Mouse (Mus musculus) liver, postnatal 0 days (tissue): ENCODE results near the gene Ccr8. TPM values are rescaled to one million over a fixed set of nuclear protein-coding genes. Genes with fewer than 3 reads are reported as not detected.

Source experiments
- ATAC-seq: fragments of 200-750 bp; cut with Nextera tagmentation; 2 replicates; pipeline ENCODE4 v1.8.0; 2017; ENCODE audit warnings: mild to moderate bottlenecking, moderate library complexity
- DNase-seq: peaks from one replicate; pipeline ENCODE4 v3.0.0-alpha.2; 2016
- H3K27ac ChIP-seq: fragments of 300-500 bp; sonication (generic); 2 replicates; pipeline ENCODE4 v1.5.1; 2014; ENCODE audit warnings: antibody characterized with exemption, moderate library complexity, mild to moderate bottlenecking, low read depth
- H3K27me3 ChIP-seq: fragments of 300-500 bp; sonication (generic); 2 replicates; pipeline ENCODE4 v1.6.1; 2014; ENCODE audit warnings: low read length, control low read depth, mixed read lengths; ENCODE audit not compliant: insufficient read depth
- H3K36me3 ChIP-seq: fragments of 300-500 bp; sonication (generic); replicated peaks from 2 replicates; pipeline ENCODE4 v1.6.1; 2014; ENCODE audit warnings: mild to moderate bottlenecking, control low read depth, low read length, moderate library complexity, mixed read lengths; ENCODE audit not compliant: insufficient read depth
- H3K4me1 ChIP-seq: fragments of 300-500 bp; sonication (generic); 2 replicates; pipeline ENCODE4 v1.6.1; 2014; ENCODE audit warnings: antibody characterized with exemption, mild to moderate bottlenecking, control low read depth; ENCODE audit not compliant: insufficient read depth
- H3K4me2 ChIP-seq: fragments of 300-500 bp; sonication (generic); 2 replicates; pipeline ENCODE4 v1.6.1; 2014; ENCODE audit warnings: low read depth, mild to moderate bottlenecking, low read length, moderate library complexity, mixed read lengths
- H3K4me3 ChIP-seq: fragments of 300-500 bp; sonication (generic); 2 replicates; pipeline ENCODE4 v1.5.1; 2014; ENCODE audit warnings: low read depth, low read length
- H3K9ac ChIP-seq: fragments of 300-500 bp; sonication (generic); replicated peaks from 2 replicates; pipeline ENCODE4 v1.6.1; 2014; ENCODE audit warnings: mild to moderate bottlenecking, moderate library complexity
- H3K9me3 ChIP-seq: fragments of 300-500 bp; sonication (generic); 2 replicates; pipeline ENCODE4 v1.6.1; 2016; ENCODE audit warnings: mild to moderate bottlenecking, control low read depth, low read length, mixed read lengths
- CTCF ChIP-seq: sonication (generic); IDR thresholded peaks from 2 replicates; pipeline ENCODE4 v1.5.1; 2016; ENCODE audit warnings: antibody characterized with exemption, low read depth
- EP300 ChIP-seq: IDR thresholded peaks from 2 replicates; pipeline ENCODE4 v1.6.1; 2016; ENCODE audit warnings: antibody characterized with exemption, low read depth, mild to moderate bottlenecking
- WGBS: fragments of 180-500 bp; shearing (Covaris S2); extraction: QIAGEN DNeasy Blood & Tissue Kit; methylation state at CpG from one replicate; pipeline ENCODE4 v1.1.7; 2014; ENCODE audit not compliant: insufficient replicate concordance; 5-methylcytosine and 5-hydroxymethylcytosine counted together
- polyA plus RNA-seq: library from polyadenylated mRNA; unstranded; fragments of >200 nt; fragmentation: Nextera tagmentation; extraction: Ambion mirVana; gene quantifications from 2 replicates; pipeline ENCODE4 v1.2.1, GENCODE M21; 2015

Ccr8 gene
- polyA plus RNA-seq, 1 experiment from 2014 or later, result not detected

DNA sequence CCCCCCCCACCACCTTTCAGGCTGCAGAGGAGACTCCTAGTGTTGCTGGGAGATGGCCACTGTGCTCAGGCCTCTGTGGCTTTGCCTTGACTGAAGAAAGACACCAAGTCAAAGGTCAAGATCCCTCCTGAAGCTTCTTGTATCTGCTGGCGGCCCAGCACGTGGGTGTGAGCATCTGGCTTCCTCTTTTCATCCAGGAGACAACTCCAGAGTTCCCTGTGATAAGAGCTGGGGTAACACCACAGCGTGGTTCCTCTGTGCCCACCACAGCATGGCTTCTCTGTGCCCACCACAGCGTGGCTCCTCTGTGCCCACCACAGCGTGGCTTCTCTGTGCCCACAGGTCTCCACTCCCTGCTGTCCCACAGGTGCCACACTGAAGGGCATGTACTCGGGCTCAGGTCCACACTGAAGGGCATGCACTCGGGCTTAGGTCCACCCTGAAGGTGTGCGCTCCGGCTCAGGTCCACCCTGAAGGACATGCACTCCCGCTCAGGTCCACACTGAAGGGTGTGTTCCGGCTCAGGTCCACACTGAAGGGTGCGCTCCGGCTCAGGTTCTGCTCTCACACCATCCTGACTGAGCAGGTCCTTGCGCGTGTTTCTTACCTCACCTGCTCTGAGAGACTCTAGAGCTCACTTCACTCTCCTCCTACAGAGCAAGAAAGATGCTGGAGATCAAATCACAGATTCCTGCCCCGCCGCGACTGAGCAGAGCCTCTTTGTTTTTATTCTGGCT, 8.6 kb upstream of the Ccr8 start:
- 69% methylated on average over 18 of the region's 18 CpGs for WGBS
- no peaks in the 10 kb centered on the region for H3K9me3 ChIP-seq
- no peaks in the 10 kb centered on the region for H3K4me1 ChIP-seq
- DNase-seq (no peak), ATAC-seq (no peak)
- no peak overlapping the region for H3K9ac ChIP-seq
- H3K36me3 ChIP-seq, result no peaks in the 10 kb centered on the region
- H3K27ac ChIP-seq, result no peak overlapping the region
- H3K4me2 ChIP-seq, result no peak overlapping the region
- H3K4me3 ChIP-seq, result no peak overlapping the region
- no peaks in the 10 kb centered on the region for H3K27me3 ChIP-seq
- TF ChIP-seq EP300 (no peak), CTCF (no peak)

DNA sequence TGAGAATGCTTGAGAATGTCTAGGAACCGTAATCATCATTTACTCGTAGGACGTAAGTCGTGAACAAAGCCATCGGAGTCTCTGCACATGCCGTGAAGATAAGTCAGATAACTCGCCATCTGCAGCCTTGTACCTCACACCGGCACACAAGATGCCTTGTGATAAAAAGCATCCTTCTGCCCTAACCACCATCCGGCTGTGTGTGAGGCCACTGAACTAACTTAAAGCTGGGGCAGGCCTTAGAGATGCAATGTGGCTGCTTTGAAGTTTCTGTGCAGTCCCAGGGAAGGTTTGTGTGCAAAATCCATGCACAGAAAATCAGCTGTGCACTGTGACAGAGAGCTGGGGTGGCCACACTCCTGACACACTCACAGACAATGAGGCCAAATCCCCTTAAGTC, 7.5 kb upstream of the Ccr8 start:
- Histone ChIP-seq H3K4me3 (no peak overlapping the region), H3K4me1 (no peaks in the 10 kb centered on the region), H3K9ac (no peak overlapping the region), H3K36me3 (no peaks in the 10 kb centered on the region), H3K4me2 (no peak overlapping the region), H3K27ac (no peak overlapping the region), H3K9me3 (no peaks in the 10 kb centered on the region), H3K27me3 (no peaks in the 10 kb centered on the region)
- TF ChIP-seq EP300 (no peak), CTCF (no peak)
- 76% methylated on average over 9 of the region's 9 CpGs for WGBS
- ATAC-seq (no peak), DNase-seq (no peak)

DNA sequence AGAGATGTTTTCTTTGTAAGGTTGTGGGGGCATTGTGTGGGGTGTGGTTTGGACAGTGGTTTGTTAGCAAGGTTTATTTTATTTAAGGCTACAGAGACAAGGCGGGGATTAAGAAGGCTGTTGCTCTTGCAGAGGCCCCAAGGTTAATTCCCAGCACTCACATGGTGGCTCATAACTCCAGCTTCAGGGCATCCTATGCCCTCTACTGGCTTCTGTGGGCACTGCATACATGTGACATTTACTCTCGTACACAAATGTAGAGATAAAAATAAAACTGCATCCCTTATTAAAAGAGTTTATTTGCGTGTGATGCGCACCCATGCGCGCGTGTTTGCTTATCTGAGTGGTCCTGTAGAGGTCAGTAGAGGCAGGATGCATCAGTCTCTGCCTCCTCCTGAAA, 2.8 kb upstream of the Ccr8 start:
- no peaks in the 10 kb centered on the region for H3K9me3 ChIP-seq
- no peak overlapping the region for H3K4me3 ChIP-seq
- TF ChIP-seq EP300 (no peak), CTCF (0 out of 2 replicates have a peak, but pooled peaks have one; percentile 10)
- no peak for ATAC-seq
- no peak overlapping the region for H3K27ac ChIP-seq
- H3K27me3 ChIP-seq, result no peaks in the 10 kb centered on the region
- WGBS, result 82% methylated on average over 7 of the region's 7 CpGs
- H3K4me2 ChIP-seq, result no peak overlapping the region
- H3K36me3 ChIP-seq, result no peaks in the 10 kb centered on the region
- DNase-seq, result no peak
- H3K9ac ChIP-seq, result no peak overlapping the region
- no peaks in the 10 kb centered on the region for H3K4me1 ChIP-seq

DNA sequence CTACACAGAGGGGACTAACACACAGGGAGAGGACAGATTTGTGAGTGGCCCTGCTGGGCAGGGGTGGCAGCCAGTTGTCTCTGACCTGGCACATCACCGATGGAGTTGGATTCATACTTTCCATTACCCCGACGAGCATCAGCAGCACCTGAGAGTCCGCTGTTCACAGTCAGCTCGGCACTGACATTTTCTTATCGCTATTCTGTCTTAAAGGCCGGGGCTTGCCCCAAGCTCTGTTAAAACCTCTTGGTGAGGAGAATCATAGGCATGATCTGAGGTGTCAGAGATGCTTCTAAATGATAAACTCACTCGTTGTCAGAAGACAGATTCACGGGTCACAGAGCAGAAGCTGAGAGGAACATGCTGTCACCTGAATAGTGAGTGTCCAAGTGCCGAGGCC, 828 bp upstream of the Ccr8 start:
- no peak overlapping the region for H3K4me2 ChIP-seq
- no peaks in the 10 kb centered on the region for H3K36me3 ChIP-seq
- H3K27me3 ChIP-seq, result no peaks in the 10 kb centered on the region
- no peaks in the 10 kb centered on the region for H3K9me3 ChIP-seq
- ATAC-seq, result no peak
- 81% methylated on average over 10 of the region's 10 CpGs for WGBS
- TF ChIP-seq CTCF, result no peak
- TF ChIP-seq EP300, result no peak
- H3K4me3 ChIP-seq, result no peak overlapping the region
- H3K9ac ChIP-seq, result no peak overlapping the region
- no peaks in the 10 kb centered on the region for H3K4me1 ChIP-seq
- no peak overlapping the region for H3K27ac ChIP-seq
- DNase-seq, result no peak

DNA sequence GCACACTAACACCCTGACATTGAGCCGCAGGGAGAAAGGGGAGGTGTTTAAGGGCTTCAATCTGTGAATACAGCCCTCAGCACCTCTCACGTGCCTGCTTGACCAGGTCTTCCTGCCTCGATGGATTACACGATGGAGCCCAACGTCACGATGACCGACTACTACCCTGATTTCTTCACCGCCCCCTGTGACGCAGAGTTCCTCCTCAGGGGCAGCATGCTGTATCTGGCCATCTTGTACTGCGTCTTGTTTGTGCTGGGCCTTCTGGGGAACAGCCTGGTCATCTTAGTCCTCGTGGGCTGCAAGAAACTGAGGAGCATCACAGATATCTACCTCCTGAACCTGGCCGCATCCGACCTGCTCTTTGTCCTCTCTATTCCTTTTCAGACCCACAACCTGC, 1.8 kb downstream of the Ccr8 start:
- 78% methylated on average over 13 of the region's 13 CpGs for WGBS
- H3K9me3 ChIP-seq, result no peaks in the 10 kb centered on the region
- TF ChIP-seq EP300 (no peak), CTCF (no peak)
- no peak for ATAC-seq
- no peaks in the 10 kb centered on the region for H3K36me3 ChIP-seq
- H3K4me2 ChIP-seq, result no peak overlapping the region
- H3K27ac ChIP-seq, result no peak overlapping the region
- H3K4me3 ChIP-seq, result no peak overlapping the region
- H3K4me1 ChIP-seq, result no peaks in the 10 kb centered on the region
- no peaks in the 10 kb centered on the region for H3K27me3 ChIP-seq
- DNase-seq, result no peak
- H3K9ac ChIP-seq, result no peak overlapping the region

DNA sequence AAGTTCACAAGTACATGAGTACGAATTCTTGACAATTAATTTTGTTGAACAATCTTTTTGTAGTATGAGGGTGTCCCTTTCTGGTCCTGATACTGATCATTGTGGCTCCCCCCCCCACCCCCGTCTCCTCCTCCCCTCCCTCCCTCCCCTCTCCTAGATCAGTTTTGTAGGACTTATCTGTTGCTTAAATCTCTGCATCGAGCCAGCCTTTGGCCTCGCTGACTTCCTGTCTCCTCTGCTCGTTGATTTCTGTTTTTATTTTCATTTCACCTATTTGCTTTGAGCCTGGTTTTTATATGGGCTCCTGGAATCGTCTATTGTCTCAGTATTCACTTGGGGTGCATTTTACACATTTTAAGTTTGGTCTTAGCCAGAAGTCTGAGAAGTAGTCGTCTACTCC, 4.0 kb downstream of the Ccr8 start:
- Histone ChIP-seq H3K9ac (no peak overlapping the region), H3K4me2 (no peak overlapping the region), H3K36me3 (no peaks in the 10 kb centered on the region), H3K27ac (no peak overlapping the region), H3K27me3 (no peaks in the 10 kb centered on the region), H3K4me3 (no peak overlapping the region), H3K9me3 (no peaks in the 10 kb centered on the region), H3K4me1 (no peaks in the 10 kb centered on the region)
- no peak for DNase-seq
- WGBS, result 31% methylated on average over 7 of the region's 7 CpGs
- no peak for ATAC-seq
- TF ChIP-seq EP300, result no peak
- TF ChIP-seq CTCF, result no peak
